Mouse (Mus musculus) liver, adult 2 months (tissue): ENCODE results near the gene Myh3. TPM values are rescaled to one million over a fixed set of nuclear protein-coding genes. Genes with fewer than 3 reads are reported as not detected.

Experiments
- DNase-seq: peaks from one replicate; pipeline ENCODE4 v3.0.0-alpha.2; 2011; ENCODE audit warnings: low read depth, low spot score; ENCODE audit errors: extremely low read depth
- H3K27ac ChIP-seq: fragments of 200-500 bp; replicated peaks from 2 replicates; pipeline ENCODE4 v1.5.1; 2012; ENCODE audit warnings: low read depth, mild to moderate bottlenecking, control low read depth, inconsistent platforms, low read length; ENCODE audit not compliant: insufficient read depth
- H3K27me3 ChIP-seq: fragments of 200-500 bp; 2 replicates; pipeline ENCODE4 v1.6.1; 2012; ENCODE audit warnings: mild to moderate bottlenecking, moderate library complexity, low read length, inconsistent platforms; ENCODE audit not compliant: control insufficient read depth, insufficient read depth
- H3K36me3 ChIP-seq: fragments of 200-500 bp; 2 replicates; pipeline ENCODE4 v1.6.1; 2012; ENCODE audit warnings: low read length, inconsistent platforms; ENCODE audit not compliant: control insufficient read depth, insufficient read depth
- H3K4me1 ChIP-seq: fragments of 200-500 bp; 2 replicates; pipeline ENCODE4 v1.6.1; 2011; ENCODE audit warnings: low read length; ENCODE audit not compliant: control insufficient read depth, insufficient read depth
- H3K4me3 ChIP-seq: fragments of 200-500 bp; 2 replicates; pipeline ENCODE4 v1.5.1; 2011; ENCODE audit warnings: low read depth, mild to moderate bottlenecking, control low read depth, low read length, moderate library complexity; ENCODE audit not compliant: insufficient read depth
- H3K79me2 ChIP-seq: fragments of 200-500 bp; 2 replicates; pipeline ENCODE4 v1.6.1; 2012; ENCODE audit warnings: inconsistent platforms, mild to moderate bottlenecking, low read length, moderate library complexity; ENCODE audit not compliant: control insufficient read depth, insufficient read depth
- H3K9ac ChIP-seq: fragments of 200-500 bp; 2 replicates; pipeline ENCODE4 v1.6.1; 2012; ENCODE audit warnings: low read depth, mild to moderate bottlenecking, control low read depth, inconsistent platforms, low read length
- CTCF ChIP-seq: fragments of 200-500 bp; IDR thresholded peaks from 2 replicates; pipeline ENCODE4 v1.5.1; 2011; ENCODE audit warnings: low read depth, low read length, control low read depth
- POLR2A ChIP-seq: fragments of 200-500 bp; IDR thresholded peaks from 2 replicates; pipeline ENCODE4 v1.6.1; 2011; ENCODE audit warnings: low read length, control low read depth; ENCODE audit not compliant: insufficient read depth; ENCODE audit errors: extremely low read depth
- WGBS: fragments of 180-500 bp; shearing (Covaris S2); methylation state at CpG from one replicate; pipeline ENCODE4 v1.1.7; 2018; 5-methylcytosine and 5-hydroxymethylcytosine counted together
- polyA plus RNA-seq: library from polyadenylated mRNA; depleted of rRNA; stranded (reverse); fragments of >200 nt; gene quantifications from 2 replicates; pipeline ENCODE4 v1.2.3, GENCODE M21; 2012
- total RNA-seq: library from RNA; depleted of rRNA; stranded (reverse); fragments of >200 nt; gene quantifications from 2 replicates; pipeline ENCODE4 v1.2.3, GENCODE M21; 2014

Gene Myh3
- total and polyA plus RNA-seq, 2 experiments, result not detected

GRCm38 (mm10) chr11:67036892-67037291 lies 41.2 kb upstream of the Myh3 start:
- H3K9ac ChIP-seq, result peak overlapping the region; percentile 46
- peak overlapping the region; percentile 25; the same call in 1 of the 2 replicates for H3K4me3 ChIP-seq
- no peaks in the 10 kb centered on the region; the same call in 1 of the 2 replicates for H3K79me2 ChIP-seq
- TF ChIP-seq POLR2A (no peak), CTCF (no peak)
- WGBS, result 62% methylated on average over 9 of the region's 9 CpGs
- DNase-seq, result peak; percentile 60
- peak overlapping the region; percentile 67 for H3K27ac ChIP-seq
- H3K36me3 ChIP-seq, result peaks cover 29% of the 10 kb centered on the region
- peaks cover 14% of the 10 kb centered on the region for H3K4me1 ChIP-seq
- no peaks in the 10 kb centered on the region for H3K27me3 ChIP-seq

- no peak for DNase-seq
- WGBS, result 92% methylated on average over 3 of the region's 3 CpGs
- Histone ChIP-seq H3K4me3 (no peak overlapping the region), H3K36me3 (peaks cover 31% of the 10 kb centered on the region), H3K4me1 (peaks cover 12% of the 10 kb centered on the region), H3K27me3 (no peaks in the 10 kb centered on the region), H3K9ac (no peak overlapping the region), H3K27ac (no peak overlapping the region), H3K79me2 (no peaks in the 10 kb centered on the region; the same call in 1 of the 2 replicates)
- TF ChIP-seq POLR2A (no peak), CTCF (peak; percentile 36; the same call in 1 of the 2 replicates)
These were observed 38.3 kb upstream of the Myh3 start for GRCm38 (mm10) chr11:67039799-67040198.

GRCm38 (mm10) chr11:67040483-67040882 lies 37.6 kb upstream of the Myh3 start:
- Histone ChIP-seq H3K27ac (no peak overlapping the region), H3K9ac (no peak overlapping the region), H3K36me3 (peaks cover 31% of the 10 kb centered on the region), H3K27me3 (no peaks in the 10 kb centered on the region), H3K4me3 (no peak overlapping the region), H3K4me1 (peaks cover 12% of the 10 kb centered on the region), H3K79me2 (no peaks in the 10 kb centered on the region; the same call in 1 of the 2 replicates)
- 95% methylated on average over 6 of the region's 6 CpGs for WGBS
- TF ChIP-seq CTCF (no peak), POLR2A (no peak)
- no peak for DNase-seq

GRCm38 (mm10) chr11:67043007-67043406 lies 35.1 kb upstream of the Myh3 start:
- peaks cover 18% of the 10 kb centered on the region for H3K4me1 ChIP-seq
- 85% methylated on average over 8 of the region's 8 CpGs for WGBS
- no peak overlapping the region for H3K9ac ChIP-seq
- no peaks in the 10 kb centered on the region for H3K27me3 ChIP-seq
- H3K36me3 ChIP-seq, result peaks cover 28% of the 10 kb centered on the region
- H3K4me3 ChIP-seq, result no peak overlapping the region
- peaks cover 5% of the 10 kb centered on the region; the same call in 1 of the 2 replicates for H3K79me2 ChIP-seq
- TF ChIP-seq POLR2A (no peak), CTCF (no peak)
- H3K27ac ChIP-seq, result no peak overlapping the region
- DNase-seq, result no peak

- Histone ChIP-seq H3K4me1 (peaks cover 20% of the 10 kb centered on the region), H3K4me3 (no peak overlapping the region), H3K36me3 (peaks cover 16% of the 10 kb centered on the region; the same call in 1 of the 2 replicates), H3K9ac (0 out of 2 replicates have a peak overlapping the region, but pooled peaks have one; percentile 33), H3K27ac (peak overlapping the region; percentile 74), H3K79me2 (peaks cover 9% of the 10 kb centered on the region; the same call in 1 of the 2 replicates), H3K27me3 (no peaks in the 10 kb centered on the region)
- WGBS, result 27% methylated on average over 6 of the region's 6 CpGs
- TF ChIP-seq CTCF, result no peak
- peak; percentile 98 for DNase-seq
These were observed 33.1 kb upstream of the Myh3 start for GRCm38 (mm10) chr11:67044959-67045358.

GRCm38 (mm10) chr11:67047199-67047598 lies 30.9 kb upstream of the Myh3 start:
- Histone ChIP-seq H3K27me3 (no peaks in the 10 kb centered on the region), H3K36me3 (no peaks in the 10 kb centered on the region; the same call in 1 of the 2 replicates), H3K79me2 (peaks cover 14% of the 10 kb centered on the region; the same call in 1 of the 2 replicates), H3K4me3 (no peak overlapping the region), H3K4me1 (peaks cover 27% of the 10 kb centered on the region), H3K27ac (peak overlapping the region; percentile 2; the same call in 1 of the 2 replicates), H3K9ac (no peak overlapping the region)
- TF ChIP-seq POLR2A (no peak), CTCF (no peak)
- DNase-seq, result peak; percentile 76
- 40% methylated on average over 5 of the region's 5 CpGs for WGBS
